Comparison of ENCODE assay signal across 8 mouse cellular contexts in genomic region chr14:15355512-15355911, GRCm38 (mm10).
A peak's percentile ranks its signal among the peaks of the same experiment; 100 is the strongest.
DNase-seq lines count a peak whose midpoint lies in the region; ATAC-seq and TF ChIP-seq lines count a peak whose summit lies in the region.

No protein-coding gene starts in this region.

- no peak overlapping the region for H3K9ac ChIP-seq in CH12.LX (ENCODE audit: insufficient read depth, low read depth)

- H3K4me2 ChIP-seq in CH12.LX (ENCODE audit: insufficient read depth, low read depth, poor library complexity, severe bottlenecking): no peak overlapping the region

- intact Hi-C loops in gastrocnemius, postnatal 36 days (cut with DNase I): loop anchor here (5.0 to 10.0 kb wide), 2 partner anchors 527 to 1029 kb away; no protein-coding TSS in a partner anchor

- TF ChIP-seq POLR2A in CH12.LX (IDR thresholded peaks at IDR 0.05; ENCODE audit: low read depth, low read length): no peak

- no peak overlapping the region for H3K4me3 ChIP-seq in CH12.LX (replicated peaks in 1 of 3; ENCODE audit: low read depth in 2 of 3, low read length in 2 of 3, poor library complexity in 1 of 3)

- no peaks in the 10 kb centered on the region for H3K36me3 ChIP-seq in CH12.LX (replicated peaks in 1 of 2; ENCODE audit: control insufficient read depth in 1 of 2, insufficient read depth in 1 of 2, low read length in 1 of 2)

- H3K27me3 ChIP-seq in CH12.LX (replicated peaks): no peaks in the 10 kb centered on the region

- H3K9me3 ChIP-seq in CH12.LX (replicated peaks; ENCODE audit: low read length): no peaks in the 10 kb centered on the region

- dilution Hi-C loops in CH12.LX (cut with MboI; ENCODE audit: extremely low pct_ligation_motif_present, extremely low pct_unique_long_range_greater_than_20kb, low sequenced_read_pairs): no loop called here

- in situ Hi-C loops in CH12.LX (cut with MboI; ENCODE audit: low pct_ligation_motif_present, low pct_unique_long_range_greater_than_20kb, low sequenced_read_pairs): loop anchor here (25.0 kb wide), 2 partner anchors 532 to 832 kb away; no protein-coding TSS in a partner anchor

- ATAC-seq in activated CD4-positive, CD25-positive, alpha-beta regulatory T cell, adult 4 months: peak; percentile 46

- H3K27ac ChIP-seq in CH12.LX (ENCODE audit: insufficient read depth, low read depth): no peak overlapping the region

- TF ChIP-seq EP300 in CH12.LX (IDR thresholded peaks at IDR 0.05; ENCODE audit: low read length): no peak

- peak; percentile 88 for TF ChIP-seq RAD21 in CH12.LX (IDR thresholded peaks at IDR 0.05; ENCODE audit: low read depth, low read length)

- TF ChIP-seq CTCF in CH12.LX (conservative IDR thresholded peaks at IDR 0.05 in 1 of 2, IDR thresholded peaks at IDR 0.05 in 1 of 2; ENCODE audit: low read depth in 2 of 2, low read length in 2 of 2): peak; percentile 83 to 98

- H3K79me2 ChIP-seq in CH12.LX (replicated peaks; ENCODE audit: control insufficient read depth, extremely low read depth, insufficient read depth, poor library complexity, severe bottlenecking): no peaks in the 10 kb centered on the region

- no peaks in the 10 kb centered on the region for H3K4me1 ChIP-seq in CH12.LX (ENCODE audit: control insufficient read depth in 1 of 2, insufficient read depth in 2 of 2)

- peak; percentile 73 for DNase-seq in CH12.LX (ENCODE audit: extremely low read depth)
- DNase-seq in cerebellum, postnatal 36 days: peak; percentile 85 to 89
- DNase-seq in gastrocnemius, postnatal 36 days: peak; percentile 65 to 73
- DNase-seq in layer of hippocampus, adult 18-20 months (ENCODE audit: low spot score in 2 of 2): peak; percentile 42 to 80
- peak; percentile 79 for DNase-seq in lung, postnatal 10 days
- peak; percentile 59 for DNase-seq in right cerebral cortex, postnatal 25 days
- DNase-seq in urinary bladder, postnatal 36 days (ENCODE audit: low spot score in 2 of 2): peak; percentile 39 to 51

TF ChIP-seq in CH12.LX, 34 proteins besides CTCF, POLR2A, EP300 and RAD21:
- TF ChIP-seq BHLHE40 (IDR thresholded peaks at IDR 0.05; ENCODE audit: low read depth, low read length) (no peak), POLR2AphosphoS2 (IDR thresholded peaks at IDR 0.05; ENCODE audit: low read depth, low read length) (no peak), UBTF (IDR thresholded peaks at IDR 0.05; ENCODE audit: low read depth, low read length) (no peak), NELFE (IDR thresholded peaks at IDR 0.05; ENCODE audit: low read depth, low read length) (no peak), TBP (conservative IDR thresholded peaks at IDR 0.05; ENCODE audit: low read depth, low read length) (no peak), ZC3H11A (IDR thresholded peaks at IDR 0.05; ENCODE audit: low read depth, low read length) (peak; percentile 59), SMC3 (IDR thresholded peaks at IDR 0.05; ENCODE audit: low read depth, low read length) (peak; percentile 88), ETS1 (conservative IDR thresholded peaks at IDR 0.05; ENCODE audit: low read depth, low read length) (no peak), HCFC1 (IDR thresholded peaks at IDR 0.05; ENCODE audit: low read depth, low read length) (no peak)
